Mouse (Mus musculus) intestine, embryonic 15.5 days (tissue): Measurements from ENCODE around the gene Zcchc7. TPM values are rescaled to one million over a fixed set of nuclear protein-coding genes. Genes with fewer than 3 reads are reported as not detected.

Experiments used
- ATAC-seq: fragments of 200-750 bp; cut with Nextera tagmentation; 2 replicates; pipeline ENCODE4 v1.8.0; 2017; ENCODE audit warnings: moderate TSS enrichment, moderate library complexity
- H3K27ac ChIP-seq: fragments of 300-500 bp; sonication (generic); 2 replicates; pipeline ENCODE4 v1.5.1; 2015; ENCODE audit warnings: mild to moderate bottlenecking, inconsistent platforms
- H3K27me3 ChIP-seq: fragments of 300-500 bp; sonication (generic); replicated peaks from 2 replicates; pipeline ENCODE4 v1.6.1; 2015; ENCODE audit warnings: inconsistent platforms
- H3K36me3 ChIP-seq: fragments of 300-500 bp; sonication (generic); 2 replicates; pipeline ENCODE4 v1.6.1; 2015; ENCODE audit warnings: inconsistent platforms
- H3K4me1 ChIP-seq: fragments of 300-500 bp; sonication (generic); replicated peaks from 2 replicates; pipeline ENCODE4 v1.6.1; 2015; ENCODE audit warnings: inconsistent platforms
- H3K4me2 ChIP-seq: fragments of 300-500 bp; sonication (generic); replicated peaks from 2 replicates; pipeline ENCODE4 v1.6.1; 2015; ENCODE audit warnings: mild to moderate bottlenecking, inconsistent platforms
- H3K4me3 ChIP-seq: fragments of 300-500 bp; sonication (generic); replicated peaks from 2 replicates; pipeline ENCODE4 v1.5.1; 2015; ENCODE audit warnings: inconsistent platforms
- H3K9ac ChIP-seq: fragments of 300-500 bp; sonication (generic); 2 replicates; pipeline ENCODE4 v1.6.1; 2015; ENCODE audit warnings: inconsistent platforms
- H3K9me3 ChIP-seq: fragments of 300-500 bp; sonication (generic); 2 replicates; pipeline ENCODE4 v1.6.1; 2016; ENCODE audit warnings: inconsistent platforms
- WGBS: fragments of 180-500 bp; shearing (Covaris S2); methylation state at CpG from one replicate; pipeline ENCODE4 v1.1.7; 2015; 5-methylcytosine and 5-hydroxymethylcytosine counted together
- polyA plus RNA-seq: library from polyadenylated mRNA; unstranded; fragments of >200 nt; fragmentation: Nextera tagmentation; extraction: Ambion mirVana; gene quantifications from 2 replicates; pipeline ENCODE4 v1.2.1, GENCODE M21; 2015

Zcchc7 gene
- polyA plus RNA-seq, 1 experiment from 2014 or later = 47.6 TPM

DNA sequence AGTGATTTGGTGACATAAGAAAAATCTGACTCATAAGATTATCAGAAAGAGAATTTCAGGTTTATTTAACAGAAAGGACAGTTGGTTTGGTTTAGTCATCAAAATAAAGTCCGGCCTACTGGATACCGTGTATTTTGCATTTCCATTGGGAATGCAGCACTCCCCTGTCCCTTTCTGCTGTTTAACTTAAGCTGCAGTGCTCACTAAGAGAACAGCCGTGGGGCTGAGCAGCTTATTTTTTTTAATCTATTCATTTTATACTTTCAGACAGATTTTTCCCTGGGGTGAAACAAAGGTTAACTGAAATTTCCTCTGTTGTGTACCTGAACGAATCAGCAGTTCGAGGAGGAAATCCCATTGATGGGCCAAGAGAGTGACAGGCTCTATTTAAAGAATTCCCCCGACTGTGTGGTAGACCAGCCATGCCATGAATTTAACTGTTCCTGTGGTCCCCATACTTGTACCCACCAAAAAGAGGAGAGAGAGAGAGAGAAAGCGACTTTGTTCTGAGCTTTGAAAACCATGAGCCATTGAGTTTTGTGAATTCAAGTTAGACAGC is 124.5 kb downstream of the Zcchc7 start:
- no peaks in the 10 kb centered on the region for H3K4me1 ChIP-seq
- 54% methylated on average over 7 of the region's 7 CpGs for WGBS
- H3K9ac ChIP-seq = no peak overlapping the region
- no peaks in the 10 kb centered on the region for H3K36me3 ChIP-seq
- no peak overlapping the region for H3K27ac ChIP-seq
- H3K9me3 ChIP-seq = no peaks in the 10 kb centered on the region
- no peaks in the 10 kb centered on the region for H3K27me3 ChIP-seq
- ATAC-seq = no peak
- H3K4me3 ChIP-seq = no peak overlapping the region
- H3K4me2 ChIP-seq = no peak overlapping the region

DNA sequence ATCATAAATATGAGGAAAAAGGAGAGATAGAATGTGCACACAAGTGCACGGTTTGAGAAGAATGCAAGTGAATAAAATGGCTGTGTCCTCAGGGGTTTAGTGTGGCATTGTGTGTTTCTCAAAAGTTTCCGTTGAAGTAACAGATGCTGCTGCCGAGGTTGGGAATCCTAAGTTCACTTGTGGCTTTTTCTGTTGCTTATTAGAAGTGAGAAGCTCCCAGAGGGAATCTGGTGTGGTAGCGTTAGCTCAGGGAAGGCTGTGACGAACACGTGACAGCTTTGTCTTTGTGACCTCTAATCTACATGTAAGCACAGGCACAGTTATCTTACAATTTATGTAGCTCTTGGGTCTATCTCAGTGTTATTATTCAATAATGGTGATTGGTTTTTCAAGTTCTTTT is 130.5 kb downstream of the Zcchc7 start:
- H3K9me3 ChIP-seq = no peaks in the 10 kb centered on the region

DNA sequence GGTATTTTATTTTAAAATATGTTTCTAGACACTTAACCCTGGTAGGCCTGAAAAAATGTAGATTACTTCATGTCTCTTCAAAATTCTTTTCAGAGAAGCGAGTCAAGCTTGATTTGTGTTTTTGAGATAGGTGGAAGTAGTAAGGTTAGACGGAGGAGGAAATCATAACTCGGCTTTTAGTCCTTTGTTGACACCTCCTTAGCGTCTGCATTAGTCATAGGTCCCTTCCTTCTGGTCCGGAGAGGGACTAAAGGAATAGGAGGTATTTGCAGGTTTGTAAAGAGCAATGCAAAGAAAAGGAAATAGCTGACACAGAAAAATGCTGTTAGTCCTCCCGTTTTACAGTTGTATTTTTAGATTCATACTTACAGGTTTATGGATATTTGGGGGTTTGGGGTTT is 135.7 kb downstream of the Zcchc7 start:
- no peaks in the 10 kb centered on the region for H3K9me3 ChIP-seq
- ATAC-seq = no peak
- no peaks in the 10 kb centered on the region for H3K27me3 ChIP-seq
- no peak overlapping the region for H3K4me2 ChIP-seq
- H3K36me3 ChIP-seq = no peaks in the 10 kb centered on the region
- no peak overlapping the region for H3K27ac ChIP-seq
- H3K4me3 ChIP-seq = no peak overlapping the region
- WGBS = 57% methylated on average over 6 of the region's 6 CpGs
- H3K9ac ChIP-seq = no peak overlapping the region
- no peaks in the 10 kb centered on the region for H3K4me1 ChIP-seq

More for the DNA sequence above, 130.5 kb downstream of the Zcchc7 start:
- H3K4me2 ChIP-seq = no peak overlapping the region
- H3K27ac ChIP-seq = no peak overlapping the region
- H3K9ac ChIP-seq = no peak overlapping the region
- ATAC-seq = no peak
- no peaks in the 10 kb centered on the region for H3K36me3 ChIP-seq
- H3K4me3 ChIP-seq = no peak overlapping the region
- no peaks in the 10 kb centered on the region for H3K27me3 ChIP-seq
- WGBS = 87% methylated on average over 6 of the region's 6 CpGs
- H3K4me1 ChIP-seq = no peaks in the 10 kb centered on the region

DNA sequence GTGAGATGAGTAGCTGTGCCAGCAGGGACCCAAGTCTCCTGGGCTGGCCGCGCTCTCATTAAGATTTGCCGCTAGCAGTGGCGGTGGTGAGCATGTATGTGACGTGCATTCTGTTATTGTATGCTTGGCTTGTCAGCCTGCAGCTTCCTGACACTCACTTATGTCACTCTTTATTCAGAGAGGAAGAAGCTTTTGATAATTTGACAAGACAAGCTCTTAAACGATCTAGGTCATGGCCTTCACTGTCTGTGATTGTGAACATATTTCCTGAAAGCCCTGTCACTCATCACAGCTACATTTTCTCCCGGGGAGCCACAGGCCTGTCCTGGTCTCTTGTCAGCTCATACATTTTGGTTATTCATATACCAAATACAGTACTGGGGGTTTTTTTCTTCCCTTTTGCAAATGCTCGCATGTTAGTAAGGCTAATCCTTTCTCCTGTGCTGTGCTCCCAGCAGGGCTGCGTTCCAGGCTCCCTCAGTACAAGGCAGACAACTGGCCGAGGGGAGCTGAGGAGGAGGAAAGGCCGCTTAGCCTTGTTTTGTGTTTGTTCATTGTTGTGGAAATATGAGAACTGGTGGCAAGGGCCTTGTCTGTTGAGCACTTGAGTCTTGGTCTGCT is 150.1 kb downstream of the Zcchc7 start:
- no peaks in the 10 kb centered on the region for H3K4me1 ChIP-seq
- no peak overlapping the region for H3K4me3 ChIP-seq
- H3K9me3 ChIP-seq = no peaks in the 10 kb centered on the region
- 61% methylated on average over 11 of the region's 11 CpGs for WGBS
- no peak for ATAC-seq
- no peaks in the 10 kb centered on the region for H3K36me3 ChIP-seq
- no peak overlapping the region for H3K9ac ChIP-seq
- no peak overlapping the region for H3K4me2 ChIP-seq
- H3K27ac ChIP-seq = no peak overlapping the region
- H3K27me3 ChIP-seq = no peaks in the 10 kb centered on the region

DNA sequence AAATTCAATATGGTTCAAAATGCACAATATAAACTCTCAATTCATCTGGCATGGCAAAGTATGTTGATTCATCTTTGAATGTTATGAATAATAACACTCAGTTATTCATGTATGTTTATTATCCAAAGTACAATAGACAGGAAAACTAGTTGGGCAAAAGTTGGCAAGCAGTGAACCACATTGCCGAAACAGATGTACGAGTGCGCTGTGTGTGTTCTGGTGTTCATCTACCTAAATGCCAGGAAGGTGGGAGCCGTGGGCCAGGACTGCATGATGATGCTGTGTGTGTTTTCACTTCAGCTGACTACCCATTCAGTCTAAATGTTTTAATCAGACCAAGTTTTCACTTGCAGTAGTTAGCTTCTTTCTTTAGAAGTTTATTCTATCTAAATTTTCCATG is 150.7 kb downstream of the Zcchc7 start:
- no peaks in the 10 kb centered on the region for H3K27me3 ChIP-seq
- no peaks in the 10 kb centered on the region for H3K36me3 ChIP-seq
- no peaks in the 10 kb centered on the region for H3K9me3 ChIP-seq
- no peak overlapping the region for H3K9ac ChIP-seq
- no peak overlapping the region for H3K4me3 ChIP-seq
- no peak for ATAC-seq
- no peak overlapping the region for H3K27ac ChIP-seq
- no peaks in the 10 kb centered on the region for H3K4me1 ChIP-seq
- 64% methylated on average over 4 of the region's 4 CpGs for WGBS
- H3K4me2 ChIP-seq = no peak overlapping the region

DNA sequence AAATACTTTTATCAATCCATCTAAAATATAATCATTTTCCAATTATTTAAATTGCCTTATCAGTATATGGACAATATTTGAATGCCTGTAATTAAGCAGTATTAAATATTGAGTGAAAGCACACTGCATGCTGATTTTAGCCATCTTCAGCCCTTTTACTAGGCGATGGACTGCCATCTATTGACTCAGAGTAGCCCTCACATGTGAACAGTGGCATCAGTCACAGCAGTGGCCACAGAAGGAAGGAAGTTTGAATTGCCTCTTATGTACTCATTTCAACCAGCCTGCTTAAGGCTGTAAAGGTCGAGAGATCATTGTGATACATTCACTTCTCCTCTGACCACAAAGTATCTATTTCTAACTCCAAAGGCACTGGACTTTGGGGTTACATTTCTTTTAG is 154.4 kb downstream of the Zcchc7 start:
- Histone ChIP-seq H3K27ac (no peak overlapping the region), H3K9me3 (no peaks in the 10 kb centered on the region), H3K36me3 (no peaks in the 10 kb centered on the region), H3K9ac (no peak overlapping the region), H3K27me3 (no peaks in the 10 kb centered on the region), H3K4me3 (no peak overlapping the region), H3K4me1 (no peaks in the 10 kb centered on the region), H3K4me2 (no peak overlapping the region)
- WGBS = 54% methylated on average over 2 of the region's 2 CpGs
- ATAC-seq = no peak

DNA sequence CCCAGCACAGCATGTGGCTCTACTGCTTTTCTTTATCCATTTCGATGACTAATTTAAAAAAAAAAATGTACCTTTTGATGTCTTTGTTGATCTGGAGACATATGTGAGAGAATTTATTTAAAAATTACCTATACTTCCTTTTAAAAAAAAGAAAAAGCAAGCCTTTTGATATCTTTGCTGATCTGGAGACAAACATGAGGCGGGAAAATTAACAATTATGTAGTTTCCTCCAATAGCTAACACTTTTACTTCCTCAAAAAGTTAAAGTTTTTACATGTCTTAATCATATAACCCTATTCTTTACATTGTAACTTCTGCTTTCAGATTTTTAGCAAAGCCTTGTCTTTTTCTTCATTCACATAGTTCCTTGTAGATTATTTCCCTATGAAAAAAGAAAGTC is 155.2 kb downstream of the Zcchc7 start:
- no peak overlapping the region for H3K4me2 ChIP-seq
- no peaks in the 10 kb centered on the region for H3K4me1 ChIP-seq
- WGBS = 93% methylated on average over 2 of the region's 2 CpGs
- H3K4me3 ChIP-seq = no peak overlapping the region
- H3K9me3 ChIP-seq = no peaks in the 10 kb centered on the region
- no peak for ATAC-seq
- H3K9ac ChIP-seq = no peak overlapping the region
- H3K27ac ChIP-seq = no peak overlapping the region
- no peaks in the 10 kb centered on the region for H3K36me3 ChIP-seq
- H3K27me3 ChIP-seq = no peaks in the 10 kb centered on the region

DNA sequence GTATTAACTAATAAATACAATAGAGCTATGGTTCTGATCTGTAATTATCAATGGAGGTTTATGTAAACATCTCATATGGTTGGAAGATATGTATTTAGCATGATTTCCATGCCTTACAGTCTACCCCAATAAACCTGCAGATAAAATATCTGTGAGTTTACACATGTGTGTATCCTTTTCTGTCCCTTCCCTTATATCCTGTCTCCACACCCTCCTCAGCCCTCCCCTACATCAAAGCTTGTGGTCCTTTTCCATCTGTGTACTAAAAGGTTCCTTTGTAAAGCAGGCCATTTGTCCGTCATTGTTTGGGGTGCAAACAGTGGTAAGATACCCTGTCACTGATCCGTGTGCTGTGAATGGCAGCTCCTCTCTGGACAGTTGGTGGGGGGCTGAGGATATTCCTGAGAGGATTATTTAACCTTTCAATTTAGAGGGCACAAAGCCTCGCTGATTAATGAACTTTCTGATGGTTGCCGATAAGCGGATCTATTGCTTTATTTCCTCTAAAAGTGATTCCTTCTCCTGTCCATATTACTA is 161.7 kb downstream of the Zcchc7 start:
- no peak for ATAC-seq
- no peaks in the 10 kb centered on the region for H3K9me3 ChIP-seq
- H3K9ac ChIP-seq = no peak overlapping the region
- H3K27ac ChIP-seq = no peak overlapping the region
- no peaks in the 10 kb centered on the region for H3K36me3 ChIP-seq
- WGBS = 76% methylated on average over 5 of the region's 5 CpGs
- H3K4me3 ChIP-seq = no peak overlapping the region
- H3K27me3 ChIP-seq = no peaks in the 10 kb centered on the region
- no peak overlapping the region for H3K4me2 ChIP-seq
- no peaks in the 10 kb centered on the region for H3K4me1 ChIP-seq

DNA sequence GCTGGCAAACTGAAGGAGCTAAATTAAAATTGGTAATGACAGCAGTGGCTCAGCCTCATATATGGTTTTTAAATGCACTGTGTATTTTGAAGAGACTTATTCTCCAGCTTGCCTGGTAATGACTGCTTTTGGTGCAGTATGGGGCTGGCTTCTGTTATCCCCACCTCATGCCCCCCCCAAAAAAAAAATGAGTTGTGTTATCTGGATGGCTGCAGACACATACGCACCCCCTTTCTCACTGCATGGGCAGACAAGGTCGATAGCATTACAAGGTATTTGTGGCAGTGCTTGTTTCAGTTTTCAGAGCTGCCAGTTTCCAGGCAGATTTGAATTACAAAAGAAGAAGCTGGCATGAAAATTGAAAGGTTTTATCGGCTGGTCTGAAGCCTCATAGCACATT is 162.2 kb downstream of the Zcchc7 start:
- ATAC-seq = no peak
- Histone ChIP-seq H3K4me1 (no peaks in the 10 kb centered on the region), H3K36me3 (no peaks in the 10 kb centered on the region), H3K4me3 (no peak overlapping the region), H3K9me3 (no peaks in the 10 kb centered on the region), H3K9ac (no peak overlapping the region), H3K27ac (no peak overlapping the region), H3K27me3 (no peaks in the 10 kb centered on the region), H3K4me2 (no peak overlapping the region)
- WGBS = 82% methylated on average over 3 of the region's 3 CpGs

DNA sequence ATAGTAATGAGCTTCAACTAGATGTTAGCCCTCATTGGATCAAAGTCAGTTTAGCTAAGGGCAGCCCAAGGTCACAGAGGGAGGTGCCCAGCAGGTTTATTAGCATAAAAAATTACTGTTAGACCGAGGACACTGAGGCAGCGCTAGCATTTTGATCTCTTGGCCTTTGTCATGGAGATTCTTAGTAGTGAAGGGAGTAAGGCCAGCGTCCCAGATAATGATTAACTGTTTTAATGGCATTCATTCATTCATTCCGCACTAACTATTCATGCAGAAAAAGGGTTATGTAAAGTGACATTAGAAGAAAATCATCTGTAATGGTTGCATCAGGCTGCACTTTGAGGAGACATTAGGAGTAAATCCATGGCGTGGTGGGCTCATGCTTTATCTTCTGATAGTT is 165.2 kb downstream of the Zcchc7 start:
- Histone ChIP-seq H3K4me3 (no peak overlapping the region), H3K4me2 (no peak overlapping the region), H3K9me3 (no peaks in the 10 kb centered on the region), H3K4me1 (no peaks in the 10 kb centered on the region), H3K27ac (no peak overlapping the region), H3K36me3 (no peaks in the 10 kb centered on the region), H3K27me3 (no peaks in the 10 kb centered on the region), H3K9ac (no peak overlapping the region)
- 84% methylated on average over 5 of the region's 5 CpGs for WGBS
- ATAC-seq = no peak

DNA sequence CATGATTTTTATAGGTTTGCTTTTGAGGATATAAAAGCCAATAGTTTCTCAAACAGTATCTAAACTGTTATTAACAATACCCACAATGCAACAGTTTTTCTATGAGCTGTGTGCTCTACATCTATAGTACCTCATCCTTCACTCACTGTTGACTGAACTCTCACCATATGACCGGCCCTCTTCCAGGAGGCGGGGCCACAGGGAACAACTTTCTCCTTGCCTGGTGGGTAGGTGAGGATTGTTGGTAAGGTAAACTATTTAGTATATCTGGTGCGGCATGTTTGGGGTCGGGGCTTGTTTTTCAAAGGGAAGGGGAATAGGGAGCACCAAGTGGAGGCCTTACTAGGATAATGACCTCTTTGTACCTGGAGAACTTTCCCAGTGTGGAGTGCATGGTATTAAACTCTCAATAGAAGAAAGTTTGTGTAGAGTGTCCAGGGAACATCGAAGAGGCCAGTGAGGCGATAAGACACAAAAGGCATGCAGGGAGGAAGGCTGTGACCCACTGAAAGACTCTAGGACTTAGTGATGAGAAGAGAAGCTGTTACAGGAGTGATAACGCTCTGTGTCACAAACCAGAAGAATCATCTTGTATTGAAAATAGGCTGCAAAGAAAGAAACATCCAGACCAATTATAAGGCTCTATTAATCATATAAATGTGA is 166.9 kb downstream of the Zcchc7 start:
- Histone ChIP-seq H3K4me3 (no peak overlapping the region), H3K4me1 (no peaks in the 10 kb centered on the region), H3K9me3 (no peaks in the 10 kb centered on the region), H3K9ac (no peak overlapping the region), H3K4me2 (no peak overlapping the region), H3K27me3 (no peaks in the 10 kb centered on the region), H3K27ac (no peak overlapping the region), H3K36me3 (0 out of 2 replicates have a peak, but pooled peaks cover 9% of the 10 kb centered on the region)
- 90% methylated on average over 7 of the region's 7 CpGs for WGBS
- no peak for ATAC-seq

DNA sequence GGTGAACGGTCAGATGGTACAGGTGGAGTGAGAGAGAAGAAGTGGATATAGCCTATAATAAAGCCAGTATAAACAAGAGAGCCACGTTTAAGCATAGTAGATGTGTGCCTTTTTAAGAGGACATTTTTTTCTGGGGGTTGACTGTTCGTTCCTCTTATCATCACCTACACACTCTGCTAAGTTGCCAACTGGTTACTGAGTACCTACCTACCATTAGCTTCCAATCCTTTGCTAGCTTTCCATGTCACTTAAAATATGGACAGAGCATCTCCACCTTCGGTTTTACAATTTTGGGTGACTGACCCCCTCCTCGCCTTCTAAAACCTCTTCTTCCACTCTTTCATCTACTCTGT is 167.4 kb downstream of the Zcchc7 start:
- no peak for ATAC-seq
- no peak overlapping the region for H3K4me2 ChIP-seq
- H3K36me3 ChIP-seq = 0 out of 2 replicates have a peak, but pooled peaks cover 9% of the 10 kb centered on the region
- 86% methylated on average over 5 of the region's 5 CpGs for WGBS
- H3K27me3 ChIP-seq = no peaks in the 10 kb centered on the region
- no peak overlapping the region for H3K4me3 ChIP-seq
- no peak overlapping the region for H3K9ac ChIP-seq
- H3K27ac ChIP-seq = no peak overlapping the region
- H3K9me3 ChIP-seq = no peaks in the 10 kb centered on the region
- no peaks in the 10 kb centered on the region for H3K4me1 ChIP-seq

DNA sequence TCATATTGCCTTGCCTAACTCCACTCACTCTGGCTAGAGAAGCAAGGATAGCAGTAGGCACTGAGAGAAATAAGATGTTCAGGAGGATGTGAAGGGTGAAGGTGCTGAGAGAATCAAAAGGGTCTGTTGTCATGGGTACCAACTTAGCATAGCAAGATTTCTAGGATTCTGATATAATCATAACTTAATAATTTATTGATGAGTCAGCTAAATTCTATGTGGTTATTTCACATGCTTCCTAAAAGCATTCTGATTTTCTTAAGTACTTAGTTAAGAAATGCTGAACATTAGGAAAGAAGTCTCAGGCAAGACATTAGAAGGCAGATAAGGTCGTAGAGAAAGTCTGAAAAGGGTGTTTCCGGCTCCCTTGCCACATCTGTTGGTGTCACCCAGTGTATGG is 172.3 kb downstream of the Zcchc7 start:
- Histone ChIP-seq H3K27ac (no peak overlapping the region), H3K9ac (no peak overlapping the region), H3K27me3 (no peaks in the 10 kb centered on the region), H3K4me1 (no peaks in the 10 kb centered on the region), H3K4me2 (no peak overlapping the region), H3K36me3 (peaks cover 21% of the 10 kb centered on the region; the same call in 1 of the 2 replicates), H3K9me3 (no peaks in the 10 kb centered on the region), H3K4me3 (no peak overlapping the region)
- no peak for ATAC-seq
- 82% methylated on average over 2 of the region's 2 CpGs for WGBS
